Mouse (Mus musculus) heart, adult 9 months (tissue): ENCODE measurements around the gene Kank1.

Experiments
- DNase-seq, 2 experiments: peaks; one replicate each; pipeline ENCODE4 v3.0.0; 2022; ENCODE audit warnings: low spot score in 2 of 2

Gene Kank1

DNA sequence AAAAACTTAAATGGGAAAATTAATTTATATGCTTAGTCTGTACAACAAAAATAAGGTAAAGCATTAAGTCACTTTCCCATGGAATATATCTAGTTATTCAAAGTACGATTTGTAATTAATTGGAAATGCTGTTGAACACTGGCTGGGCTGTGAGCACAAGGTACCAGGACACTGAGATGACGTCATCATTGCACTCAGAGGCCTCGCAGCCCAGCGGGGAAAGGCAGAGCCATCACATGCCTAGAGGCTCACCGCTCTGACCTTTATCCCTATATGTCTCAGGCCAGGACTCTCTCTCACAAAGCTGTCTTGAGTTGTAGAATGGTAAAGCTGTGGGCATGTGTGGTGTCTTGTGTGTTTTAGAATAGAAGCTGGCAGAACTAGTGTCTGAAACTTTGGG, 128.9 kb downstream of the Kank1 start:
- DNase-seq: no peak

DNA sequence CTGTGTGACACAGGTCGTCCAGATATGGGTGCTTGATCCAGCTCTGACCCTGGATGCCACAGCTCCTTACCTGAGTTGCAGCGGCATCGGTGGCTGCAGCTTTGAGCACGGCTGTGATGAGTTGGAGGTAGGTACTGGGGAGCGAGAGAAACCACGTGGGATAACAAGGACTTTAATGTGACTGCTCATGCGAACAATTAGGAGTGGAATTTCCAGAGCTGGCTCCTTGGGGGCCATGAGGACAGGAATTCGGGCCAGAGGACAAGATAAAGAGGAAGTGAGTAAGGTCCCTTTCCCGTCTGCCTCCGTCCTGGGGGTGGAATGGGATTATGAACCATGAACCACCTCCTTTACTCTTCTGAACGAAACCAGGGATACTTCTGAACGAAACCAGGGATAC, 129.8 kb downstream of the Kank1 start:
- no peak for DNase-seq

DNA sequence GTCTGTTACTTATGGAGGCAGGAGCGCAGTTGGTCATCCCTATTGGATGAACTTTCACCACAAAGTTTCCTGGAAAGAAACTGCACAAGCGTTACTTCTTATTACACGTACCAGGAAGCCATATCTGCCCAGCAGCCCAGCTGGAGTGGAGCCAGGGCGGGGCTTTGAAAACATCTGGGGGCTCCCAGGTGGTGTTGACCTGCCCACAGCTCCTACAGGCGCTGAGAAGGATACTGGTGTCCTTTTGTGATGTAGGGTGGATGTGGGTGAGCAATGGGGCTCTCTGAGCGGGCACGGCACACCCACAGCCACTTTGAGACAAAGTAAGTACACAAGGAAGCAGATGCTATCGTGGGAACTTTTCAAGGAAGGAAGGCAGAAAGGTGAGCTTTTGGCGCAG, 133.7 kb downstream of the Kank1 start:
- no peak for DNase-seq

DNA sequence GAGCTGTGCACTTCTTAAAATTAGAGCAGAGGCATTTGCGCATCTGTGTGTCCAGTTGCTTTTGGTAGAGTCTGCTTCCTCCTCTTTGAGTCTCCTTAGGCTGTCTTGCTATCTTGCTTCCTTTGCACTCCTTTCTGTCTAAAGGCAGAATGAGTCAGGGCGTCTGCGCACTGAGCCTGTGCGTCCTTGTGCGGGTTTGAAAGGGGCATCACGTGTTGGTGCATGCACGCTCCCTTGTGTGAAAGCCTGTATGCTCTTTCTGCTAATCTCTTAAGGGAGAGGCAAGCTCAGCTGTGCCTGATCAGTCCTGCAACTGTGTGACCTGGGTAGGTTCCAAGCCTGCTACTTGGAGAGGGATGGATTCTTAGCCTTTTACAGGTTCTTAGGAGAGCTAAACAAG, 136.0 kb downstream of the Kank1 start:
- peak in 1 of 2 experiments; percentile 29 for DNase-seq

DNA sequence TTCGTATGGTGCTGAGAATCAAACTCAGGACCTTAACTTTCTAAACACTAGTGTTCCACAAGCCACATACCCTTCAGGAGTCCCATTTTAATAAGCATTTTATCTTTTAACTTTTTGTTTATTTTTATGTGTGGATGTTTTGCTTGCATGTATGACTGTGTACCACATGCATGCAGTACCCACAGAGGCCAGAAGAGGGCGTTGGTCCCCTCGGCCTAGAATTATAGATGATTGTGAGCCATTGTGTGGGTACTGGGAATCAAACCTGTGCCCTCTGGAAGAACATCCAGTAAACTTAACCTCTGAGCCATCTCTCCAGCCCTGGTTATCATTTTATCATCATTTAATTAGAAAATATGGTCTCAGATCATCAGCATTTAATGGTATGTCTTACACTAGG, 136.8 kb downstream of the Kank1 start:
- DNase-seq: no peak

DNA sequence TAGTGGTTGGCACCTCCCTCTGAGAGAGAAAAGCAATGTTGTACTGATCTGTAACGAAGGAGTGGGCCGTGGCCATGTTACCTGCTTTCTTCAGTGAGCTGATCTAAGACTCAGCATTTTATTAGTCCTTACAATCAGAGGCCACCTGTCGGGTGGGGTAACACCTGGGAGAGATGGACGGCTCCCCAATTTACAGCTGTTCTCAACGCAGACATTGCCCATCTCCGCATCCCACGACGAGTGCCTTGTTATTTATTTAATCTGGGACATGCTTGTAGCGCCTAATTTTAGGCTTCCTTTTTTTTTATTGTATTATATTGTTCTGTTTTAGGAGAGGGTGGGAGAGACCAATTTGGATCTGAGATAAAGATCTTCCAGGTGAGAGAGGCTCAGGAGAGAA, 137.4 kb downstream of the Kank1 start:
- no peak for DNase-seq

DNA sequence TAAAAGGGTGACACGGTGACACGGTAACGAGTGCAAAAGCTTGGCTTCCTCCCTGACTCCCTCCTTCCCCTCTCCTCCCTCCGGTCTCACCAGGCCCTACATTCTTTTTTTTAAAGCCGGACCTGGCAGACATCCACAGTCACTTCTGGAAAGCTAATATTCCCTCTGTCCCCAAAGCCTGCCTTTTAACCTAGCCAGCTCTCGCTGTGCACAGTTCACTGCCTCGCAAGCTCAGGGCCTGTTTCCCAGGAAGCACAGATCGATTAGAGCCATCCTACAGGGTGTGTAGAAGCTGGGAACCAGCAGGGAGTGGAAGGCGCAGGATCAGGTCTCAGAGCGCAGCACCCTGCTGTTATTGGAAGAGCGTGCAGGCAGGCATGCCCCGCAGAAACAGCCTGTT, 138.2 kb downstream of the Kank1 start:
- DNase-seq: peak; percentile 76 to 84

DNA sequence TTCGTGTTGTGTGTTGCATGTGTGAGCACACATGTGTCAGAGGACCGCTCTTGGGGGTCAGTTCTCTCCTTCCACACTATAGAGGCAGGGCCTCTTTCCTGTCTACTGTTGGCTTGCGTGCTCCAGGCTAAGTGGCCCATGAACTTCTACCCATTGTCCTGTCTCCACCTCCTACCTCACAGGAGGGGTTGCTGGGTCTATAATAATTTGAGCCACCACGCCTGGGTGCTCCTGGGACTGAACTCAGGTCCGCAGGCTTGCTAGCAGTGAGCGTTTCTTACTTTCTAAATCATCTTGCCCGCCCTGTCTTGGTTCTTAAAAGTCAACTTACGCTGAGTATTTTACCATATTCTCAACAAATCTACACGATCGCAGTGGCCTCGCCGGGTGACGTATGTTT, 140.1 kb downstream of the Kank1 start:
- DNase-seq: no peak

DNA sequence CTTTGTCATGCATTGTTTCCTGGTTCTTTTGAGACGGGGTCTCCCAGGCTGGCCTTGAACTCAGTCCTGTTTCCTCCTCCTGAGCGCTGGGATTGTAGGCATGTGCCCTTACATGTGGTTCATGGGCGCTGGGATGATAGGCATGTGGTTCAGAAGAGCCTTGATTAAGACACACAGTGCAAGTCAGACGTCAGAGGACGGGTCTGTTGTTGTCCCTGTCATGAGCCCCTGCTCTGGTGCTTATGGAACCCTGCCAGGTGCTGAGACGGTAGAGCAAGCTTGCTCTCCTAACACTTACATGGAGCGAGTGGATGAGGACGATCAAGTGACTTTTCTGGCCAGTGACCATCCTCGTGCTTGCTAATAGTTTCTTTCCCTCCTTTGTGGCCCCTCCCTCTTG, 143.9 kb downstream of the Kank1 start:
- no peak for DNase-seq

DNA sequence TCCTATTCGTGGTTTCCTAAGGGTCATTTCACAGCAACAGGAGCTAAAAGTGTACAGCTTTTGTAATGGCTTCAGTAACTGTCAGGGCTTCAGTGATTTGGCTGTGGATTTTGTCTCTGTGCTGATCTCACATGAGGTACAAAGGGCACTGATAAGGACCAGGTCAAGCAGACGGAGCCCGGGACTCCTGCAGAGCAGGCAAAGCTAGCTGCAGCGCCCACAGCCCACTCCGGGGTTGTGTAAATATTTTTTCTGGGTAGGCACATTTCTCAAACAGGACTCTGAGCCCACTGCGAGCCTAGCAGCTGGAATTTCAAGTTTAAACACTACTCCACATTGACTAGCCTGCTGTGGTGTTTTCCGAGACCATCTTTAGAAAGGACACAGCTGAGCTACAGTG, 145.2 kb downstream of the Kank1 start:
- DNase-seq: no peak

DNA sequence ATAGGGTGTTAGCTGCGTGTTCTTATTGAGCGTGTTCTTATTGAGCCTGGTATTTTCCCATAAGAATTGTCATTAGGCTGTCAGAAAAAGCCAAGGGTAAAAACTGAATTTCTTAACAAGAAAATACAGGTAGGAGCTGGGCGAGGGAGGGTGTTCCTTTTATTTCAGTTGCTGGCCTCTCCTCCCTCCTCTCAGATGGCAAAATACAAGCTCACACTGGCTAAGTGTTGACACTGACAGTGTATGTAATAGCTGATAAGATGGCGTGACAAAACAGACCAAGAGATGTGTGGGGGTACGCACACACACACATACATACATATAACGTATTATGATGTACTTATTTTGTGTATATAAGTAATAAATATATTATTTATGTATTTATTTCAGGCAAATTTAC, 145.7 kb downstream of the Kank1 start:
- no peak for DNase-seq

DNA sequence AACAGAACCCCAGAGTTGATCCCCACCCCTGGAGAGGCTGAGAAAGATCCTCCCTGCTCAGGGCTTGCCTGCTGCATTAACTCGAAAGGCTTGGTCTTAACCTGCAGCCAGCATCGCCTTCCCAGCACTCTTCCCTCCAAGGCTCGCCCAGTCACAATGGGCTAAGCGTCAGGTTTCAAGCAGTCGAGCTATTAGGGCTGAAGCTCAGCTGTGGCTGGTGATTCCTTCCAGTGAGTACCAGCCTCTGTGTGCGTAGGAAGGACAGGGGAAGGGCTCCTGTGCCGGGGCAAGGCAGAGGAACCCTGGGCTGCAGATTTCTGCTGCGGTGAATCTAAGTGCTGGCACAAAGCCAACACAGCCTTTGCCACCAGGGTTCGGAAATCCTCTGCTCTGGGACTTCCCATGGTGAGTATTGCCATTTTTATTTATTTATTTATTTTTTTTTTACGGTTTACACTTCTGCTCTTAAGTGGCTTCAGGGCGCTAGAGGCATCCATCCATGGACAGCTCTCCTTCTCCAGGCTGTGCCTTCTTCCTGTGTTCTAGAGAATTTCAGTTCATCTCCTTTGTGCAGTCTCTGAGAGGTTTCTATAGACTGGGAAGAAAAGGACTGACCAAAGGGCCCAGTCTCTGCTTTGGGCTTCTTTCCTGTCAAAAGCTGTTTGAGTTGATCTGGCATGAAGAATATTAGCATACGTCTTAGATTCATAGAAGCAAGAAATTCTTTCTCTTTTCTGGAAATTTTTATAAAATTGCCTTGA, 146.8 kb downstream of the Kank1 start:
- DNase-seq: no peak

DNA sequence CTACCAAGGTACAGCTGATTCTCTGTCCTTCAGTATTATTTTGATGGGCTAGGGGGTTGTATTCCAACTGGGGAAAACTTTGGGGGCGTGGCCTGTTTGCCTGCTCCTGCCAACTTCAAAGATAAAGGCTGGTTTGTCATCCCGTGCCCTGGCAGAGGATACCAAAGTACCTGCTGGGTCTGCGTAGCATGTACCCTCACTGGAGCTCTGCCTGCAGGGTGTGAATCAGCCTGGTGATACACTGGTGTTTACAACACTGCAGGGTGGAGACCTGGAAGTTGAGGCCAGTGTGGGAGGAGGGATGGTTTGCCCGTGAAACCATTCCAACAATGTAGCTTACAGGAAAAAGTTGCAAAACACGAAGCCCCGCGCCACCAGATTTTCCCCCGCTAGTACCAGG, 149.2 kb downstream of the Kank1 start:
- DNase-seq: no peak

DNA sequence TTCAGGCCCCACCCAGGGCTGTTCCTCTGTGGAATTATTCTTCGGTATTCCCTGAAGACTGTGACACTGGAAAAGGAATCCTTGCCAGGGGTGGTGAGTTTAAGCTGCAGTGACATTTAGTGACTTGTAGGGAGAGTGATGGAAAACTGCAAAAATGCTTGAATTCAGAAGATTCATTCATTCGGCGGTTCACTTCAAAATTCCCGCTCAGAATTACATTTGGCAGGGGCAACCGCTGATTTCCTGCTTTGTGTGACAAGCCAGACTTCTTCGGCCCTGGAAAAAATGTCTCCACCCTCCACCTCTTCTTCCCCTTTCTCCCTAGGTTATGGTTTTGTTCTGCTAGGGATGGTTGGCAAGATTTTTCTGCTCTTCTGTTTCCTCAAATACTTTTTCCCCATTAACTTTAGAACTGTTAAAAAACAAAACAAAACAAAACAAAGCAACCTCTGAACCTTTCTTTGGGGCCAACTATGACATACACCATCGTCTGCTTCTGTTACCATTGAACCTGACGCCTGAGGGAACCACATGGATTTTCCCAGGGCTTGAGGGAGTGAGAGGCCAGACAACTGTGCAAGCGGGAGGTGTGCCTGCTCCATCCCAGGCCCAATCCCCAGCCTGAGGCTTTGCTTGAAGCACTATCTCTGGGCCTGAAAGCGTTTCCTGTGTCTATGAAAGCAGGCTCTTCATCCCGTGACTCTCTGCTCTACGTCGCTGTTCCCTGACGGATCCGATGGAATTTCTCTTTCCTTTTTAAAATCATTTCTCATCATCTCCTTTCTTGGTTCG, 150.1 kb downstream of the Kank1 start:
- DNase-seq: peak in 1 of 2 experiments; percentile 63

DNA sequence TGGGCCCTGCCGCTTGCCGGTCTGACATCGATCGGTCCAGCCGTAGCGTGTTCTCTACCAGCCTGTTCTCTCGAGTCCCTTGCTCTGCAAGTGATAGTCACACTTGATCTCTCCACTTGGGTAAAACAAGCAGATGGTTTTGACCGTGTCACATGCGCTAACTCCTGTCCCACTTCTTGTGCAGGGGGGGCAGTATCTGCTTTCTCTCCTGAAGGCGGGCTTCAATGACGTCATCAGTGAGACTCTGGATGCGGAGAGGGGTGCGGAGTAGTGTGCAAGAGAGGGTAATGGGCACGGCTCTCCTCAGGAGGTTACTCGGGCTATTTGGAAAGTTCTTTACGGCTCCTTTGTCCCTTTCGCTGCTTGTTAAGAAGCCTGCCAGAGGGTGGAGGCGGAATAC, 151.1 kb downstream of the Kank1 start:
- no peak for DNase-seq

DNA sequence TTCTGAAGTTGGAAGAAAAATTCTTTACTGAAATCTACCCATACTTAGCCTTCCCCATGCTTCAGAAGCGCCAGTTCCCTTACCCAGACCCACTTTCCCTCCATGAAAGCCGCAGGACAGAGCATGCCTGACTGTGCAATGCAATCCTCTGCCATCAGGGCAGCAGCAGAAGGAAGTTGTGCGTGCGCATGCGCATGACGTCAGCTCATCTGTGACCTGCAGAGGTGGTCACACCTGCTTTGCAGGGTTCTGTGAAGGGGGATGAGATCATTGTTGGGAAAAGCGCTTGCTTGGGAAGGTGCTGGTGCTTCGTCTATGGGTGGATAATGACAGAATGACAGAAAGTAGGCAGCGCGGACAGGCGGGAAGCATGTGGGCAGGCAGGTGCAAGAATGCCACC, 155.4 kb downstream of the Kank1 start:
- no peak for DNase-seq

DNA sequence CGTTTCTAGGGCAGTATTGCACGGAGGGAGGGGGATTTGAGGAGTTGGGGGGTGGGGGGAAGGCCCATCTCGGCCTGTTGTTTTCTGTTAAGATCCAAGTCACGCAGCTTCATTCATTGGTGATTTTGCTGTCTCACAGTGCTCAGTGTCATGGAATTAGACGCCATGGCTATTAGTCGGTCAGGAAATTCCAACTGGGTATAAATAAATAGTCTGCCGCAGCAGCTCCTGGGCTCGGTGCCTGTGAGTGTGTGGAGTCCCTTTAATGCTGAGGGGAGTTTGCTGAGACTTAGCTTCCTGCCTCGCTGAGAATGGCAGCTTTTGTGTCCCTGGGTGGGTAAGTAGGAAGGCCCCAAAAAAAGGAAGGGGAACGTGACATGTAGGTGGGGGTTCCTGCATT, 158.3 kb downstream of the Kank1 start:
- DNase-seq: peak; percentile 61 to 65

DNA sequence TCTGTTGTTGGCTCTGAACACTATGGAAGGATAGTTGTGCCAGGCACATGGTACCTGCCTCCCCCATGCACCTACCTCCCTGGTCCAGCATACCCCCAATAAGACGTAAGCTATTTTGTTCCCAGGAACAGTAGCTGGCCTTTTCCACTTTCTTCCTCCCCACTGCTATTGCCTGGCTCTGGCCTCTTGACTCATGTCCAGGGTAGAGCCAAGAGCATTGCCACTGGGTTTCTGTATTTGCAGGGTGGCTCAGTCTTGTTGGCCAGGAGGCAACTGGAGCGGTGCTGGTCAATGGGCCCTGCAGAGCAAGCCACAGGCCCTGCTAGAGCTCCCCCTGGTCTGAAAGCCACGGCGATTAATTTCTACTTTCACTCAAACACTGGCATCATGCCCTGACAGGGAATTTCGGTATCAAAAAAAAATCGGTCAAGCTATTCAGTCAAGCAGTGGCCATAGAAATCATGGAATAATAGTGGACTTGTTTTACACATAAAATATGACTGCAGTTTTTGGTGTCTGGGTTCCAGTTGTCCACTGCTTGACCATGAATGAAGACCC, 160.0 kb downstream of the Kank1 start:
- DNase-seq: no peak

DNA sequence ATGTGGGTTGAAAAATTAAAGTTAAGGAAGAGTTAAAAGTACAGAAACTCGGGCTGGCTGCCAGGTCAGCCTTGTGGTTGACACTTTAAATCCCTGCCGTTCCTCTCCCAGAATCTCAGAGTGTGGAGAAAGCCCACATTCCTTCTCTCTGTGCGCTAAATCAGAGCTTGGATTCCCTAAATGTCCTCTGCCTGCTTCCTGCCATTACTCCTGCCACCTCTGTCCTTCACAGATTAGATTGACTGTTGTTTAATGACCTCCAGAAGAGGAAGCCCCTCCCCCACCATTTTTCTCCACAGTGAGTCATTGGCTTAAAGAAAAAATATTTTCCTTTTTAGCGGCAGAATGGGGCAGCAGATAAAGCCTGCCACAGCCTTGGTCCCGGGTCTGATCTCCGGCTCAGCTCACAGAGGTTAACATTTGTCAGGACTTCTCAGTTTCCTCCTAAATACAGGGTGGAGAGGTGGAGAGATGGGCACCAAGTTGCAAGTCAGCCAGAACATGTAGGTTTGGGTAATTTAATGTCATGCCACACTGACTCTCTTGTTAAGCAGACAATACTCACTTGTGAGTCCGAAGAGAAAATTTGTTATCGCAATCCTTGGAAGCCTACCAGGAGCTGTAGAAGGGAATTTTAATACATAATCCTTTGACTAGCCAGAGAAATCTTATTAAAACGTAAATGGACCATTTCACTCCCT, 162.9 kb downstream of the Kank1 start:
- no peak for DNase-seq

DNA sequence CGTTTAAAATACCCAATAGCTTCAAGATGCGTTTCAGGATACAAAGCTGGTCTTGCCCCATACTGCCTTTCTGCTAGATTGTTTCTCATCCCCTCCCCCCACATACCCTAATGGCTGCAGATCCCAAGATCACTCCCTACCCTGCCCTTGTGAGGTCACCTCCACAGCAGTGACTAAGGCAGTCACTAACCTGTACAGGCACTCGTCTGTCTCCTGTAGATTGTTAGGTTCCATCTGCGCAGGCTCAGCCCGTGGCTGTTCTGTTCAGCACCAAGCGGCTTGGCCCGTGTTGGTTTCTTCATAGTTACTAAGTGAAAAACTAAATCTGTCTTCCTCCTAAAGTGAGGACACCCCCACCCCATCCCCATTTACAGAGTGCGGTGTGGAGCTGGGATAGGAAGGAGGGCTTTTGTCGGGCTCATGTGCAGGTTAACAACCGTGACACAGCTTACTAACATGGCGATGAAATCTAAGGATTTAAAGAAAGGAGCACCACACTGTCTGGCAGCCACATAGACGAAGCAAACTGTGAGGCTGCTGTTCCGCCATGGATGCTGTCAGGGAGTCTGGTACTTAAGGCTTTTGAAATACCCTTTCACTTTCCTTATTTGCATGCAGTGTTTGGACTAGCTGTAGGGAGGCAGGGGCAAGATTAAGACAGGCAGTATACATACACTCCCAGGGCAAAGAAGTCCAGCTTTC, 163.6 kb downstream of the Kank1 start:
- no peak for DNase-seq

DNA sequence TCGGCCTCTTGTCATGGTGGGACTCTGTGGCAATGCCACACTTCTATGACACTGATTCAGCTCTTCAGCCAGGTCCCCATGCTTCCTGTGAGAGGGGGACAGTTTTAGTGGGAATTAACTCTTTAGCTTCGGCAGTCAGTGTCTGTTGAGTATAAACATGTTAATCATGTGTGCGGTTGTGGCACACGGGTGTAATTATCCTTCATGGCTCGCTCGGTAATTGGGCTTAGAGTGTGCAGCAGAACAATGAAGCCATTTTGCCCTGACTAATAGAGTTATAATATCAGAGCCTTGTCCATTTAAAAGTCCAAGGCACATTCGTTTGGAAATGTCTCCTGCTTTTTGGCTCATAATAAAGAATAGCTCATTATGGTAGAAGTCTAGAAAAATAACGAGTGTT, 164.7 kb downstream of the Kank1 start:
- DNase-seq: no peak

DNA sequence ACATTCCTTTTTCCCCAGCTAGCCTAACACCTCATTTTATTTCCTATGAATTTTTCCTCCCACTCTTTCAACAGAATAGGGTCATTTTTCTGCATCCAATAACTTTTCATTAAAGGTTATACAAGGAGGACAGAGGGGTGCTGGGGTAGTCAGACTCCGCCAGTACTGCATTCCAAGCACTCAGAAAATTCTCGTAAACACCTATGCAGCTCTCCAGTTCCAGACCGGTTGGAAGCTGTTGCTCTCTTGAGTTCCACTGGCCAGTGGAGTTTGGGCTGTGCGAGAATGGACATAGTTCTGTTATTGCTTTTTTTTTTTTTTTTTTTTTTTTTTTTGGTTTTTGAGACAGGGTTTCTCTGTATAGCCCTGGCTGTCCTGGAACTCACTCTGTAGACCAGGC, 167.4 kb downstream of the Kank1 start:
- DNase-seq: no peak
